Mouse (Mus musculus) embryonic facial prominence, embryonic 11.5 days (tissue): ENCODE data around the gene Vangl1. TPM values are rescaled to one million over a fixed set of nuclear protein-coding genes. Genes with fewer than 3 reads are reported as not detected.
"Not testable (repeated sequence)": the region's sequence is repeated elsewhere in the genome, so short reads cannot be mapped to it uniquely, and the experiment has no call there.

Experiments
- ATAC-seq: fragments of 200-750 bp; cut with Nextera tagmentation; replicated peaks from 2 replicates; pipeline ENCODE4 v1.8.0; 2017; ENCODE audit warnings: low read depth; ENCODE audit not compliant: insufficient number of reproducible peaks, low FRiP score, low TSS enrichment
- DNase-seq: peaks from one replicate; pipeline ENCODE4 v3.0.0-alpha.2; 2015; ENCODE audit warnings: low spot score
- H3K27ac ChIP-seq: fragments of 300-500 bp; sonication (generic); replicated peaks from 2 replicates; pipeline ENCODE4 v1.5.1; 2014; ENCODE audit warnings: mild to moderate bottlenecking, low read depth, low read length, control low read depth
- H3K27me3 ChIP-seq: fragments of 300-500 bp; sonication (generic); 2 replicates; pipeline ENCODE4 v1.6.1; 2014; ENCODE audit warnings: mild to moderate bottlenecking, low read length, moderate library complexity, mixed read lengths; ENCODE audit not compliant: control insufficient read depth, insufficient read depth
- H3K36me3 ChIP-seq: fragments of 300-500 bp; sonication (generic); replicated peaks from 2 replicates; pipeline ENCODE4 v1.6.1; 2014; ENCODE audit warnings: low read depth, mild to moderate bottlenecking, low read length, moderate library complexity, mixed read lengths; ENCODE audit not compliant: control insufficient read depth, insufficient read depth
- H3K4me1 ChIP-seq: fragments of 300-500 bp; sonication (generic); 2 replicates; pipeline ENCODE4 v1.6.1; 2014; ENCODE audit warnings: low read length, mixed read lengths; ENCODE audit not compliant: control insufficient read depth, insufficient read depth
- H3K4me2 ChIP-seq: fragments of 300-500 bp; sonication (generic); 2 replicates; pipeline ENCODE4 v1.6.1; 2014; ENCODE audit warnings: low read depth, mild to moderate bottlenecking, control low read depth, low read length, moderate library complexity
- H3K4me3 ChIP-seq: fragments of 300-500 bp; sonication (generic); 2 replicates; pipeline ENCODE4 v1.5.1; 2014; ENCODE audit warnings: low read depth, low read length, control low read depth
- H3K9ac ChIP-seq: fragments of 300-500 bp; sonication (generic); replicated peaks from 2 replicates; pipeline ENCODE4 v1.6.1; 2014; ENCODE audit warnings: mild to moderate bottlenecking, control low read depth, low read length
- H3K9me3 ChIP-seq: fragments of 300-500 bp; sonication (generic); replicated peaks from 2 replicates; pipeline ENCODE4 v1.6.1; 2016; ENCODE audit warnings: mild to moderate bottlenecking, low read length, inconsistent platforms, mixed read lengths; ENCODE audit not compliant: control insufficient read depth
- WGBS: fragments of 180-500 bp; shearing (Covaris S2); extraction: QIAGEN DNeasy Blood & Tissue Kit; methylation state at CpG from one replicate; pipeline ENCODE4 v1.1.7; 2014; 5-methylcytosine and 5-hydroxymethylcytosine counted together
- polyA plus RNA-seq: library from polyadenylated mRNA; unstranded; fragments of >200 nt; fragmentation: Nextera tagmentation; extraction: Ambion mirVana; gene quantifications from 2 replicates; pipeline ENCODE4 v1.2.1, GENCODE M21; 2014

Vangl1 gene
- polyA plus RNA-seq, 1 experiment from 2014 or later = 12.8 TPM

DNA sequence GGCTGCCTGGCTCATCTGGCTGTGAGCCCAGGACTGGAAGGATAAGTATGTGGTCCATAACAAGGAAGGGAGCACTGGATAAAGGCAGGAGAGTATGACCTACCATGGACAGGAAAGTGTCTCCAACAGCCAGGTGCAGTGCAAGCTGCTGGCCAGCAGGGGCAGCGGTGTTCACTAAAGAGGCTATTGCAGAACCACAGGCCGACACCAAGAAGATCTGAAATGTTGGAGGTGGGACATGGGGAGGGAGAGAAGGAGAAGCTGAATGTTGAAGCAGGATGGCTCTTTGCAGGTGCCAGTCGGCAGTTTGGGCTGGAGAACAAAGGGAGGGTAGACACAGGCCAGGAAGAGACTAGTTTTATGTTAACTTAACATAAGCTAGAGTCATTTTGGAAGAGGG lies 6.3 kb upstream of the Vangl1 start:
- Histone ChIP-seq H3K36me3 (no peaks in the 10 kb centered on the region), H3K4me3 (no peak overlapping the region), H3K9me3 (no peaks in the 10 kb centered on the region), H3K4me1 (peaks cover 3% of the 10 kb centered on the region; the same call in 1 of the 2 replicates), H3K4me2 (no peak overlapping the region), H3K27me3 (no peaks in the 10 kb centered on the region), H3K9ac (no peak overlapping the region), H3K27ac (no peak overlapping the region)
- DNase-seq (no peak), ATAC-seq (no peak)
- WGBS = 57% methylated on average over 3 of the region's 3 CpGs

DNA sequence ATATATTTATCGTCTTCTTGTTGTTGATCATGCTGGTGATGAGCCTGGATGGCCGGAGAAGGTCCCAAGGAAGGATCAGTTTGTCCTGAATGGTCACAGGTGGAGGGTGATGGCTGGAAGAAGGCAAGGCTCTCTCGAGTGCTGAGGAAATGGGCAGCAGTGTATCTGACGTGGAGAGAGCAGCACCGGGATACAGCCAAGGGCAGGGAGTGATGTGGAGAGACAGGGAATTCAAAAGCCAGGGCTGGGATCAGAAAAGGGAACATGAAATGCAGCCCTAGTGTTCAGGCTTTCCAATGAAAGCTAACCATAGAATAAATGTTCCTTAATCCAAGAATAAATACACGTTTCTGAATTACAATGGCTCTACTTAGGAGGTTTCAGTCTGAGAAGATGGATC lies 4.4 kb upstream of the Vangl1 start:
- Histone ChIP-seq H3K9ac (no peak overlapping the region), H3K4me3 (no peak overlapping the region), H3K27ac (no peak overlapping the region), H3K27me3 (no peaks in the 10 kb centered on the region; the same call in 1 of the 2 replicates), H3K9me3 (no peaks in the 10 kb centered on the region), H3K4me2 (no peak overlapping the region), H3K36me3 (no peaks in the 10 kb centered on the region), H3K4me1 (peaks cover 5% of the 10 kb centered on the region)
- WGBS = 83% methylated on average over 6 of the region's 6 CpGs
- DNase-seq = no peak
- no peak for ATAC-seq

DNA sequence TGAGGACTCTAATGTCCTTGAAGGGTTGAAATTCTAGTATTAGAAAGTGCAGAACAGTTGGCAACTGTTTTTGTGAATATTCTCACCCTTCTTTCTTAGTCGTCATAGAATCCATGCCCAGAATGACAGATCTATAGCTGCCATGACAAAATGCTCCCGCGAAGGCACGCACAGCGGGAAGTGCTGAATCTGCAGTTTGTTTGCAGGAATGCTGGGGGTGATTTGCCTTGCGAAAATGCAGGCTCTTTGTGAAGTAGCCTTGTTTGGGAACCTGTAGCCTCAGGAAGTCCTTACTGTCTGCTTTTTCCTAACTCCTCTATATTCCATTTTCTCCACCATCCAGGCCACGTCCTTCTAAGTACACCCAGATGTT lies 951 bp upstream of the Vangl1 start:
- DNase-seq = no peak
- no peaks in the 10 kb centered on the region; the same call in 1 of the 2 replicates for H3K27me3 ChIP-seq

DNA sequence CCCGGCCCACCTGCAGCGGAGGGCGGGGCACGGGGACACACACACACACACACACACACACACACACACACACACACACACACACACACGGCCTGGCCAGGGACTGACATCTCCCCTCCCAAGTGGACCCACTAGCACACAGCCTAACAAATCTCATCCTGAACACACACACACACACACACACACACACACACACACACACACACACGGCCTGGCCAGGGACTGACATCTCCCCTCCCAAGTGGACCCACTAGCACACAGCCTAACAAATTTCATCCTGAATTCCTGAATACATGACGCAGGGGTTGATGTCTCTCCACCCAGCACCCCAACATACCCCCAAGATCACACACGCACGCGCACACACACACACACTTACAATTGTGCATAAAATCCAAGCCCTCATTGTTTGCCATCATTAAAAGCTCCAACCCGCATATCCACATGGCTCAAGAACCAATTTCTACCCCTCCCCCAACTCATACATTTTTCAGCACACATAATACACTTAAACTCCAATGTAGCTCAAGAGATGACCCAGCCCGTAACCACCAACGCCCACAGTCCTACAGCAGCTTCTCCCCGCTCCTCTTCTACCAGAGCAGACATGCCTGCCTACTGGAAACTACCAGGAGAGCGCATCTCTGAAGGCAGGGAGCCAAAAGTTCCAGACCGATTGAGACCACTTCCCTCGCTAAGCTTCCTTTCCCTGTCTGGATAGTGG lies 403 bp upstream of the Vangl1 start:
- ATAC-seq = peak; percentile 40
- Histone ChIP-seq H3K4me2 (peak overlapping the region; percentile 91), H3K4me3 (peak overlapping the region; percentile 75), H3K9ac (peak overlapping the region; percentile 83; the same call in 1 of the 2 replicates)
- not testable (repeated sequence) for DNase-seq, H3K9me3 ChIP-seq, H3K27me3 ChIP-seq, H3K27ac ChIP-seq, H3K4me1 ChIP-seq, H3K36me3 ChIP-seq
- WGBS = 9% methylated on average over 14 of the region's 17 CpGs

More for the DNA sequence above, 951 bp upstream of the Vangl1 start:
- H3K4me3 ChIP-seq = no peak overlapping the region
- H3K4me1 ChIP-seq = peaks cover 5% of the 10 kb centered on the region
- H3K9ac ChIP-seq = no peak overlapping the region
- no peak for ATAC-seq
- H3K4me2 ChIP-seq = peak overlapping the region; percentile 6; the same call in 1 of the 2 replicates
- H3K27ac ChIP-seq = no peak overlapping the region
- no peaks in the 10 kb centered on the region for H3K9me3 ChIP-seq
- no peaks in the 10 kb centered on the region for H3K36me3 ChIP-seq
- 3% methylated on average over 7 of the region's 7 CpGs for whole genome bisulfite sequencing

DNA sequence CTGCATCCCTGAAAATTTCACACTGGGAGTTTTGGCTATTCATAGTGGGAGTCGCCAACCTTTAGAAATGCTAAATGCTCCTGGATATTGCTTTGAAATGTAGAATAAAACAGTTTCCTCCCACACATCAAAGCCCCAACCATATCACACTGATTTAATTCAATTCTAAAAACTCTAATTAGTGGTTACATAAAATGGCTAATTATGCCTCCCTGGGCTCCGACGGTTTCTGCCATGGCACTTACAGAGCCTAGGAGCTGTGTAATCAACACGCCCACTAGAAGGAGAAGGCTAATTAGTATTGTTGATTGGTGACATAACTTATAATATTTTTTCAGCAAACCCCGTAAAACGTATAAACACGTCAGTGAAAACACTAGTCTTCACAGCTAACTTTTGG lies 1.4 kb downstream of the Vangl1 start:
- Histone ChIP-seq H3K4me3 (peak overlapping the region; percentile 75), H3K27me3 (no peaks in the 10 kb centered on the region; the same call in 1 of the 2 replicates), H3K4me2 (peak overlapping the region; percentile 91), H3K9me3 (no peaks in the 10 kb centered on the region), H3K4me1 (peaks cover 5% of the 10 kb centered on the region), H3K36me3 (no peaks in the 10 kb centered on the region), H3K9ac (no peak overlapping the region), H3K27ac (no peak overlapping the region)
- DNase-seq = no peak
- WGBS = 8% methylated on average over 7 of the region's 7 CpGs
- ATAC-seq = no peak

DNA sequence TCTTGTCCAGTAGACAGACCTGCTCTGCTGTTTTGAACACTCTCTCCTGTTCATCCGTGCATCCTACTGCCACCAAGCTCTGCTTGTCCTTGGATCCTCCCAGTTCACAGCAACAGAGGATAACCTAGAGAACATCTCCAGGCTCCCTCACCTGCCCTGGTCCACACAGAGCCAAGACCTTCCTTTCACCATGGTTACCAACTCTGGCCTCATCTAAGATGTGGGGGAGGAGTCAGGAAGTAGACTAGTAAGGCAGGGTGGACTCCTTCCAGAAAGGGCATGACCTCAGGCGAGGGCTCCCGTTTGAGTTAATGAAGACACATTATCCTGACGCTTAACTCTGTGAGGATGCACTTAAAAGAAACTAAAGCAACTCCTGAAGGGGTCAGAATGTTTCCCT lies 4.5 kb downstream of the Vangl1 start:
- ATAC-seq (no peak), DNase-seq (no peak)
- H3K9ac ChIP-seq = no peak overlapping the region
- no peaks in the 10 kb centered on the region for H3K9me3 ChIP-seq
- WGBS = 25% methylated on average over 4 of the region's 4 CpGs
- H3K4me1 ChIP-seq = no peaks in the 10 kb centered on the region
- no peak overlapping the region for H3K4me3 ChIP-seq
- no peaks in the 10 kb centered on the region; the same call in 1 of the 2 replicates for H3K27me3 ChIP-seq
- H3K36me3 ChIP-seq = no peaks in the 10 kb centered on the region
- H3K4me2 ChIP-seq = no peak overlapping the region
- no peak overlapping the region for H3K27ac ChIP-seq

DNA sequence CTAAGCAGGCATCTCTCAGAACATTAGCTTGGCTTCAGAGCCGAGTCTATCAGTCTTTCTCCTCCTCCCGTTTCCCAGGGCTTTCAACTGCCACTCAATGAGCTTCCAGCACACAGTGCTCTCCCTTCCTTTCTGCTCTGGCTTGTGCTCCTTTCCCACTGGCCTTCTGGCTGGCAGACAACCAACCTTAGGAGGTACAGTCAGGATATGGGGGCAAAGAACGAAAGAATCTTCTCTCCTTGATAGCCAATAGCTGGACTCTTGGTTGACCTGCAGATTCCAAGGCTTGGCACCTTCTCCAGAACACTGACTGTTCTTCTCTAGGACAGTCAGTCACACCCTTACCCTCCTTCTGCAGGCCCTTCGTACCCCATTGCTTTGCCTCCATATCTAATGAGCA lies 5.3 kb downstream of the Vangl1 start:
- Histone ChIP-seq H3K36me3 (no peaks in the 10 kb centered on the region), H3K4me2 (no peak overlapping the region), H3K27me3 (no peaks in the 10 kb centered on the region; the same call in 1 of the 2 replicates), H3K9me3 (no peaks in the 10 kb centered on the region), H3K27ac (no peak overlapping the region), H3K9ac (no peak overlapping the region), H3K4me1 (no peaks in the 10 kb centered on the region), H3K4me3 (no peak overlapping the region)
- no peak for DNase-seq
- no peak for ATAC-seq
- 72% methylated on average over 4 of the region's 4 CpGs for WGBS

DNA sequence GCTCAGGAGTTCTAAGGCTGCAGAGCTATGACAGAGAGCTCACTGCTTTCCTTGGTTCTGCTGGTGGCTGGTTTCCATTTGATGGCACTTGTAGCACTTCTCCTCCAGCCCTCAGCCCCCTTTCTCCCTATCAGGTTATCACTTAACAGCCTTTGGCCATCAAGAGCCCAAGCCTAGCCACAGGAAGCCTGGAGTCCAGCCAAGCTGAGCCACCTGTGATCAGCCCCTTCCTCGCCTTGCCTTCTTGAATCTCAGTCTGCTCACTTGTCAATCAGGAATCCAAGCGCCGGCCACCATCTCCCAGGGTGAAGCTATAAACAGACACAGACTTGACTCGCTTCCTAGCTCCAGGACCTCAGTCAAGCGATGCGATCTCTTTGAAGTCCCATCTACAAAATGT lies 6.0 kb downstream of the Vangl1 start:
- ATAC-seq = no peak
- DNase-seq = no peak
- no peak overlapping the region for H3K4me3 ChIP-seq
- no peaks in the 10 kb centered on the region for H3K9me3 ChIP-seq
- no peak overlapping the region for H3K27ac ChIP-seq
- peaks cover 2% of the 10 kb centered on the region for H3K4me1 ChIP-seq
- no peaks in the 10 kb centered on the region; the same call in 1 of the 2 replicates for H3K27me3 ChIP-seq
- no peak overlapping the region for H3K9ac ChIP-seq
- WGBS = 59% methylated on average over 6 of the region's 6 CpGs
- H3K4me2 ChIP-seq = no peak overlapping the region
- H3K36me3 ChIP-seq = no peaks in the 10 kb centered on the region
